Mouse (Mus musculus): ENCODE measurements around the gene Troap.

GRCm38 (mm10) chr15:99083867-99084557, 9.6 kb downstream of the Troap start:
- TF ChIP-seq ZNF384 (IDR thresholded peaks at IDR 0.05; ENCODE audit: low read depth, low read length) (no peak), ZC3H11A (IDR thresholded peaks at IDR 0.05; ENCODE audit: borderline replicate concordance, low read depth, low read length) (no peak), MAFK (IDR thresholded peaks at IDR 0.05; ENCODE audit: insufficient read depth, low read depth, low read length) (no peak), HCFC1 (IDR thresholded peaks at IDR 0.05; ENCODE audit: borderline replicate concordance, insufficient read depth, low read length) (no peak), CHD2 (IDR thresholded peaks at IDR 0.05; ENCODE audit: low read depth, low read length) (no peak)

Measured in ES-E14 (cell line).